Mouse (Mus musculus) monocyte, adult 5-6 weeks (primary cell): ENCODE data around the gene Lrrn2. TPM values are rescaled to one million over a fixed set of nuclear protein-coding genes. Genes with fewer than 3 reads are reported as not detected.

ENCODE experiments used
- ATAC-seq: fragments of 153-309, 156-312 bp; replicated peaks from 2 replicates; pipeline ENCODE4 v1.8.0; 2017; ENCODE audit warnings: mild to moderate bottlenecking; ENCODE audit not compliant: low TSS enrichment, insufficient number of reproducible peaks, severe bottlenecking, poor library complexity, low FRiP score
- total RNA-seq: library from RNA; stranded (forward); fragments of 200-1000, 200-491, 200-594 nt; gene quantifications from 3 replicates; pipeline ENCODE4 v1.2.3, GENCODE M21; 2017

The Lrrn2 gene
- total RNA-seq, 1 experiment from 2014 or later, result not detected

DNA sequence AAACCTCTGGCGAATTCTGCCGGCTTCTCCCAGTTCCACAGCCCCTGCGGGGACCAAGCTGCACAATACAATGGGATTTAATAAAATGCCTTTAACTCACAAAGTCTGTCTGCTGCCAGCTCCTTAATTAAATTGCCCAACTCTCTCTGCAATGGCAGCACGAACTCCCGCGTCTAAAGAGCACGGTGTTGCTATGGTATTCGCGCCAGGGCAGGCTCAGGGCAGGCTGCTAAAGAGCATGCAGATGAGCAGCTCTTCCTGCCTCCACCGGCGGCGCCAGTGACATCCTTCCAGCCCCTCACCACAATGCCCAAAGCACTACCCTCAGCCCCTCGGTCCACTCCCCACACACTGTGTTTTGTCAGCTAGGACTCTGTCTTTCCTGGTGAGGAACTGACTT, 41.0 kb downstream of the Lrrn2 start:
- ATAC-seq, result no peak

DNA sequence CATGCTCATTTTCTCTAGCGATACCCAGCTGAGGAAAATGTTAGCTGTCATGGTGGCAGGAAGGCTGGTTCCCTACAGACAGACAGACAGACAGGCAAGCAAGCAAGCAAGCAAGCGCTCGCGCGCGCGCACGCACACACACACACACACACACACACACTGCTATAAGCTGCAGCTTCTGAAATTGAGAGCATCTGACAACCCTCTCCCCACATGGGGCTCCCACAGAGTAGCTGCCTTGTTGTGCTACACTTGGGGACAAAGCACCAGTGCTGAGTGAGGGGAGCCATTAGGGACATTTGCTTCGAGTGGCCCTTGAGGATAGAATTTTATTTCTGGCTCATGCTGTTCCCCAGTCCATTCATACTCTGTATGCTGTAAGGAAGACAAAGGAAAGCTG, 42.2 kb downstream of the Lrrn2 start:
- ATAC-seq, result no peak

DNA sequence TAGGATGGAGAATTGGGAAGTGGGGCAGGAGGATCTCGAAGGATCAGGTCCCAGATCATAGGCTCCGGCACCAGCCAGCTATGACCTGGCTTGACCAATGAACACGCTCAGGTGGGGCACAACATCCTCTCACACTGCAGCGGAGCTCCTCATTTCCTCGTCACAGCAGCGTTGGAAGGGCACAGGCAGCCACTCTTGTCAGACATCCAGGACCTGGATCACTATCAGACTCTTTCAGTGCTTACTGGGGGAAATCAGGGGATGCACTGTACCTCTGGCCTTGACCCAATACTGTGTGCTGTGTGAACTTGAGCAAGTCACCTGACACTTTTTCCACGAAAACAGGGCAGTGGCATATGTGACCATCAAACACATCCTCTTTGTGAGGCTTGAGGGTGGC, 45.2 kb downstream of the Lrrn2 start:
- no peak for ATAC-seq

GRCm38 (mm10) chr1:132928032-132928906, 48.2 kb downstream of the Lrrn2 start:
- no peak for ATAC-seq

GRCm38 (mm10) chr1:132928907-132929250, 48.8 kb downstream of the Lrrn2 start:
- no peak for ATAC-seq

- no peak for ATAC-seq
Measured at GRCm38 (mm10) chr1:132930291-132930690, 50.2 kb downstream of the Lrrn2 start.

DNA sequence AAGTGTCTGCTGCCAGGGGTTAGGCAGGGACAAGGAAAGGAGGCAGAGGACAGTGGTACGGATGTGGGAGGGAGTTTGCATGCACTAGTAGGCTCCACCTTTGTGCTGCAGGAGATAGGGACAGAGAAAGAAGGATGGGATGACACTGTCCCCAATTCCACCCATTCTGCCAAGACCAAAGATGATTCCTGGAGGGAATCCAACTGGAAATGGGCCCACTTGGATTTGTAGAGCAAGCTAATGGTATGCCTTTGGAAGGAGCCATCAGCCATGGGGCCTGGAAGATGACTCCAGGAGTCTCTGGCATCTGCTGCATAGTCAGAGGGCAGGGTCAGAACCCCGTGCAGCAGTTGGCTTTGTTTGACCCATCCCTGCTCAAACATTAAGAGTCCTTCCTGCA, 52.3 kb downstream of the Lrrn2 start:
- ATAC-seq, result no peak

GRCm38 (mm10) chr1:132934856-132935255, 54.8 kb downstream of the Lrrn2 start:
- no peak for ATAC-seq

DNA sequence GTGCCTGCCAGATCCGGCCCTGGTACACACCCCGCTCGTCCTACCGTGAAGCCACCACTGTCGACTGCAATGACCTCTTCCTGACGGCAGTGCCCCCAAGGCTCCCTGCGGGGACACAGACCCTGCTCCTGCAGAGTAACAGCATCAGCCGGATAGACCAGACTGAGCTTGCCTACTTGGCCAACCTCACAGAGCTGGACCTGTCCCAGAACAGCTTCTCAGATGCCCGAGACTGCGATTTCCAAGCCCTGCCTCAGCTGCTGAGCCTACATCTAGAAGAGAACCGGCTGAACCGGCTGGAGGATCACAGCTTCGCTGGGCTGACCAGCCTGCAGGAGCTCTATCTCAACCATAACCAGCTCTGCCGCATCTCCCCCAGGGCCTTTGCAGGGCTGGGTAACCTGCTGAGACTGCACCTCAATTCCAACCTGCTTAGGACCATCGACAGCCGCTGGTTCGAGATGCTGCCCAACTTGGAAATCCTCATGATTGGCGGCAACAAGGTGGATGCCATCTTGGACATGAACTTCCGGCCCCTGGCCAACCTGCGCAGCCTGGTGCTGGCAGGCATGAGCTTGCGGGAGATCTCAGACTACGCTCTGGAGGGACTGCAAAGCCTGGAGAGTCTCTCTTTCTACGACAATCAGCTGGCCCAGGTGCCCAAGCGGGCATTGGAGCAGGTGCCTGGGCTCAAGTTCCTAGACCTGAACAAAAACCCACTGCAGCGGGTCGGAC, 57.4 kb downstream of the Lrrn2 start:
- ATAC-seq, result no peak

- no peak for ATAC-seq
Measured at GRCm38 (mm10) chr1:132938975-132939374, 58.9 kb downstream of the Lrrn2 start.

DNA sequence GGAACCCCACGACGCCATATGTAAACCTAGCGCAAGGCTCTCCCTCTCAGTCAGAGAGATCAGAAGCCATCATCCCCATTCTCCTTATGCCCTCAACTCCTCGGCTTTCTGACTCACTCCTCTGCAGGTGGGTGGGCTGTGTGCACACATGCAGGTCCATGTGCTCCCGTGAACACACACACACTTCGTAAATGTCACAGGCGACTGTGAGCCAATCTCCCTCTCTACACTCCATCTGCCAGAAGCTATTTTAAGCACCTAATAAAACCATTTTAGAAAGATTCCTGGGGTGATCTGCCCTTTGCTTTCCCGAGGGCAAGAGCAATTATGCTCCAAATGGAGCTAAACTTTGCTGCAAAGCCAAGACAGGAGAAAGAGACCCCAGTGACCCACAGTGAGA, 65.8 kb downstream of the Lrrn2 start:
- ATAC-seq, result no peak

DNA sequence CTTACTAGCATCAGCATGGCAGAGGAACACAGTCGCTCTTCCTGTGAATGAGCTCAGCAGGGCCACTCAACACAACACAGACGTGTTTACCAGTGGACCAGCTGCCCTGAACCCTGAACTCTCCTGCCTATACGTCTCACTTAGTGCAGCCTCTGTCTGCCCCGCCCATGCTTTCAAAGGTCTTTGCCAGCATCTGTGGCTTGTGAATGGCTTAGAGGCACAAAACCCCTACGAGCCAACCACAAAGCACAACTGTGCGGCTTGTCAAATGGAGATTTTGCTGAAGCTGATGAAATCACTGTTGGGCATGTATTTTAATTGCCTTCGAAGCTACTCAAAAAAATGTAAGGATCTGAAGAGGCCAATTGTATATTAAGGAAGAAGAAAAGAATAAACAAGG, 67.7 kb downstream of the Lrrn2 start:
- no peak for ATAC-seq

- no peak for ATAC-seq
Measured at GRCm38 (mm10) chr1:132956809-132957208, 76.7 kb downstream of the Lrrn2 start.

- no peak for ATAC-seq
Measured at GRCm38 (mm10) chr1:132961751-132962150, 81.7 kb downstream of the Lrrn2 start.

DNA sequence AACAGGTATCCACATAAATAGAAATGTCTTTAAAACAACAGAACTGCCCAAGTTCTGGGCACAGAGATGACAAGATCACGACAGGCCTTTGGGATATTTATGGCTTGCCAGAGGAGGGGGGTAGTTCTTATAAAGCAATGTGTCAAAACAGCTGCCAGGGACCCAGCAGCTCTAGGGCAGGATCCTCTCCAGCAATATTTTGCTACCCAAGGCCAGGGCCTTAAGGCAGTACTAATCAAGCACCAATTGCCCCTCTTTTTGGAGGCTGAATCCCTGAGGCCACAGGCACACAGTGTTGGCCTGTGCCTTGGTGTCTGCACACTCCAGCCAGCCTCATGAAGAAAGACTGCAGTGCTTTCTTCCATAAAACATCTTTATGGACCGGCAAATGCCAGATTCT, 84.0 kb downstream of the Lrrn2 start:
- ATAC-seq, result no peak

DNA sequence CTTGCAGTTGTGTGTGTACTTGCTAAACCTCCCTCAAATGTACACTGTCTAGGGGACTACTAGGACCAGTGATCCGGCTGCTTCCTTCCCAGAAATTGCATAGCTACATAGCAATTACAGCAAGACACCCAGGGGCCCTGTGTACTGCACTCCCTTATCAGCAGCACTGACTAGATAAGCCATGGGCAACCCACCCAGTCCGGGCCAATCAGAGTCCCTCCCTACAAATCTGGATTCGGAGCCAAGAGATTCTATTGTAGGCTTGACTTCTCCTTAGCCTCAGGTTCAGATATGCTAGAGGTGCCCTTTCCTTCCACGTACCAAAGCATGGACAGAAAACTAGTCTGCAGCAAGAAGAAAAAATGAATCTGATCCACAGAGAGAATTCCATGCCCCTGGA, 84.6 kb downstream of the Lrrn2 start:
- no peak for ATAC-seq

- peak; percentile 60; the same call in 1 of the 2 replicates for ATAC-seq
Measured at GRCm38 (mm10) chr1:132968659-132969058, 88.6 kb downstream of the Lrrn2 start.

DNA sequence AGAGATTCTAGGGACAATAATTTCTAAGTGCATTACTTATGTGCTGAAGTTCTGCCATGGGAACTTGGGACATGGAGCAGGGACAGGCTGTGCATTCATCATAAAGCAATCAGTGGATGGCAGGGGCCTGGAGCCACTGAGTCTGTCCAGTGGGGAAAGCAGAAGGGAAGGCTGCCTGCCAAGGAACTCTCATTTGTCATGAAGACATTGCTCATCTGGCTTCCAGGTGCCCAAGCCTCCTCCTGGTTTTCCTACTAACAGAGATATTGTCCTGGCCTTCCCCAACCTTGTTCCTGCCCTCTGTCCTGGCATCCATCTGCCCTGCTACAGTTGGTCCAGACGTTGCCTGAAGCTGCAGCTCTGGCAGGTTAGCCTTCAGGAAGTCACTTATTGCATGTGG, 97.3 kb downstream of the Lrrn2 start:
- ATAC-seq, result no peak

DNA sequence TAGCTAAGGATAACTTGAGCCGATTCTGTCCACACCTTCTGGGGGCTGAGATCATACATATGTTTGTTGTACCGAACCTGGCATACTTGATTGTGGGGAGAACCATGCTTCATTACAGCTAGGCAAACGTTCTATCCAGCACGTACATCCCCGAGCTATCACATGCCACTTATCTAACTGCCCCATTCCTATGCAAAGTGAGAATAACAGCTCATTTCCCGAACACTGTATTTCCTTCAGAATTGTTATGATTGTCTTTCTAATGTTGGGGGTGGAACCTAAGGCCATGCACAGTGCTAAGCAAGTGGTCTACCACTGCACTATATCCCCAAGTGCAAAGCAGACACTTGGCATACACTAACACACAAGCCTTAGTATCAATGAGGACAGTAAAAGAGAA, 101.2 kb downstream of the Lrrn2 start:
- no peak for ATAC-seq

- peak; percentile 69; the same call in 1 of the 2 replicates for ATAC-seq
Measured at GRCm38 (mm10) chr1:132982728-132983127, 102.7 kb downstream of the Lrrn2 start.
